Mouse (Mus musculus) neural tube, embryonic 10.5 days (tissue): ENCODE results near the gene Uchl4.
"Not testable (repeated sequence)": the region's sequence is repeated elsewhere in the genome, so short reads cannot be mapped to it uniquely, and the experiment has no call there.

Experiments
- DNase-seq: peaks from one replicate; pipeline ENCODE4 v3.0.0-alpha.2; 2017; ENCODE audit warnings: low spot score; ENCODE audit errors: extremely low spot score

The Uchl4 gene

GRCm38 (mm10) chr9:64234768-64235435 lies at the start of gene Uchl4:
TSS of gene Uchl4 (plus strand) at chr9:64235201.
- DNase-seq: no peak

- DNase-seq: no peak
Observed at GRCm38 (mm10) chr9:64193879-64194278, 41.1 kb upstream of the Uchl4 start.

GRCm38 (mm10) chr9:64195554-64195953 lies 39.4 kb upstream of the Uchl4 start:
- no peak for DNase-seq

- no peak for DNase-seq
Observed at GRCm38 (mm10) chr9:64197524-64197923, 37.5 kb upstream of the Uchl4 start.

- no peak for DNase-seq
Observed at GRCm38 (mm10) chr9:64198068-64198762, 36.8 kb upstream of the Uchl4 start.

- not testable (repeated sequence) for DNase-seq
Observed at GRCm38 (mm10) chr9:64198763-64199418, 36.1 kb upstream of the Uchl4 start.

- no peak for DNase-seq
Observed at GRCm38 (mm10) chr9:64199897-64200296, 35.1 kb upstream of the Uchl4 start.

GRCm38 (mm10) chr9:64202331-64202730 lies 32.7 kb upstream of the Uchl4 start:
- DNase-seq: no peak

- no peak for DNase-seq
Observed at GRCm38 (mm10) chr9:64202866-64203265, 32.1 kb upstream of the Uchl4 start.

GRCm38 (mm10) chr9:64207509-64208084 lies 27.4 kb upstream of the Uchl4 start:
- DNase-seq: no peak

GRCm38 (mm10) chr9:64214452-64214851 lies 20.5 kb upstream of the Uchl4 start:
- DNase-seq: no peak

- no peak for DNase-seq
Observed at GRCm38 (mm10) chr9:64216090-64216489, 18.9 kb upstream of the Uchl4 start.

- DNase-seq: no peak
Observed at GRCm38 (mm10) chr9:64216641-64217040, 18.4 kb upstream of the Uchl4 start.

- DNase-seq: no peak
Observed at GRCm38 (mm10) chr9:64217887-64218286, 17.1 kb upstream of the Uchl4 start.

- no peak for DNase-seq
Observed at GRCm38 (mm10) chr9:64219305-64219704, 15.7 kb upstream of the Uchl4 start.

GRCm38 (mm10) chr9:64219772-64220420 lies 15.1 kb upstream of the Uchl4 start:
- DNase-seq: no peak

- DNase-seq: no peak
Observed at GRCm38 (mm10) chr9:64220603-64221002, 14.4 kb upstream of the Uchl4 start.

- no peak for DNase-seq
Observed at GRCm38 (mm10) chr9:64221480-64221879, 13.5 kb upstream of the Uchl4 start.

GRCm38 (mm10) chr9:64222098-64222497 lies 12.9 kb upstream of the Uchl4 start:
- DNase-seq: no peak

- no peak for DNase-seq
Observed at GRCm38 (mm10) chr9:64225805-64226204, 9.2 kb upstream of the Uchl4 start.

GRCm38 (mm10) chr9:64227736-64228135 lies 7.3 kb upstream of the Uchl4 start:
- DNase-seq: no peak

GRCm38 (mm10) chr9:64228972-64229371 lies 6.0 kb upstream of the Uchl4 start:
- no peak for DNase-seq
